Mouse (Mus musculus): ENCODE measurements around the gene Ctsc.
"Not testable (repeated sequence)": the region's sequence is repeated elsewhere in the genome, so short reads cannot be mapped to it uniquely, and the experiment has no call there.

- TF ChIP-seq GATA1, TAL1 (IDR thresholded peaks at IDR 0.05; ENCODE audit: low read length): not testable (repeated sequence)
These were observed 27.5 kb upstream of the Ctsc start for GRCm38 (mm10) chr7:88250380-88250779.

Data from erythroblast, embryonic 14.5 days (primary cell).